Mouse (Mus musculus): ENCODE data around the gene Shoc2. TPM values are rescaled to one million over a fixed set of nuclear protein-coding genes. Genes with fewer than 3 reads are reported as not detected.
"Not testable (repeated sequence)": the region's sequence is repeated elsewhere in the genome, so short reads cannot be mapped to it uniquely, and the experiment has no call there.

Gene Shoc2
- total RNA-seq, 2 experiments from 2014 or later, result 30.1 to 55.2 TPM

DNA sequence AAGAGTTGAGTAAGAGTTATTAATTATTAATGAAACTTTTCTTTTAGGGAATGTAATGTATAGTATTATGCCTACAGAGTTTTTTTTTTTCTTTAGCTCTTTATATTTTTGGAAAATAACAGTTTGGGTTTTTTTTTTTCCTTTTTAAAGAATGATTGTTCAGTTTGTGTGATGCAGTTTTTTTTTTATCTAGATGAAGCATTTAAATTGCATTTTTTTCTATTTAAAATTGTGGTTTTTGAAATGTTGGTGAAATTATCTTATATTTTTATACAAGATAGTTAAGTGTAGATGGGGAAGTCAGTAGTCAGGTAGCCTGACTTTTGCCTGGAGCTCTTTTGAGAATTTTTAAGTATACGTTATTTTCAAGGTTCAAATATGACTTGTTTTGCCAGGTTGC is 17.4 kb upstream of the Shoc2 start:
- no peak for ATAC-seq (replicated peaks; ENCODE audit: poor library complexity, severe bottlenecking)

DNA sequence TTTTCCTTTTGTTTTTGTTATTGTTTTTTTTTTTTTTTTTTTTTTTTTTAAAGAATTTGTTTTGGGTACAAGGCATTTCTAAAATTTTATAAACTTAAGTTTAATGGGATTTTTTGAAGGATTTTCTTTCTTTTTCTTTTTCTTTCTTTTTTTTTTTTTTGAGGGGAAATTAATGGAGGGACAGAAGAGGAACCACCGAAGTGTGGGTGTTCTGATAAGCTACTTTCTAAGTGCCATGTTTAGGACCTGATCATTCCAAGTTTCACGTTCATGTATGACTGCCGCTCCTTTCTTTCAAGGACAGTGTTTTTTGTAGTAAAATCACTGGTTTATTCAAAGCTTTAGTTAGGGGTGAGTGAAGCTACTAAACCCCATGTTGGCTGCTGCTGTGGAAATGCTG is 14.9 kb upstream of the Shoc2 start:
- ATAC-seq (replicated peaks; ENCODE audit: poor library complexity, severe bottlenecking), result no peak

GRCm38 (mm10) chr19:53933050-53933449 is 11.1 kb upstream of the Shoc2 start:
- ATAC-seq (replicated peaks; ENCODE audit: poor library complexity, severe bottlenecking), result peak; percentile 69

GRCm38 (mm10) chr19:53934046-53934445 is 10.1 kb upstream of the Shoc2 start:
- ATAC-seq (replicated peaks; ENCODE audit: poor library complexity, severe bottlenecking), result 0 out of 2 replicates have a peak, but pooled peaks have one; percentile 16

DNA sequence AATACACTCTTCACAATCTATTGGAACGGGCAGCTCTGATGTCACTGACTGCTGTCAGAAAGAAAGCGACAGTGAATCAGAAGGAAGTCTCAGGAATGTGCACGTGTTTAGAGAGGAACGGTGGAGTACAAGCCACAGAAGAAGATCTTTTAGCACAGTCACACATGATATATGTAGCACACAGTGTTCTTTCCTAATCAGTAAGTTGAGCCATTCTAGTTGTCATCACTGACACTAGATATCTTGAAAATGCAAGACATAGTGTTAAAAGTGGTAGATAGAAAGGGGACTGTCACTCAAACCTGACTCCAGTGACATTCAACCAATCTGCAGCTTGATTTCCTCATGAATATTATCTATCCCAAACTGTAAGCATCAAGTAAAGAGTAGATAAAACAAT is 4.6 kb upstream of the Shoc2 start:
- ATAC-seq (replicated peaks; ENCODE audit: poor library complexity, severe bottlenecking), result no peak

DNA sequence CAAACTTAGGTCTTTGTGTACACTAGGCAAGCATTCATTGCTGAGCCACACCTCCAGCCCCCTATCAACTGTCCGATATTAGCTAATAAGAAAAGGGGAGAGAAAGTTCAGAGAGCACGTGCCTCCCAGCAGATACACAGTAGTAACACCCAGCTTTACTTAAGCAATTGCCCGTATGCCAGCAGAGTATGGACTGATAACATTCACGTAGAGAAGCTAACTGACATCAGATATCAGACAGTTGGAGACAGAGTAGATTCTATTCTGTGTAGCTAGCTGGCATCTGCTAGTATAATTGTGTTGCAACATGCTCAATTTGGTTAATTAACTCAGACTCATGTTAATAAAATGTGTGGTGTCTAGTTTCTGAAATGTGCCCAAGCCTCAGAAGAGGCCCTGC is 3.0 kb upstream of the Shoc2 start:
- no peak for ATAC-seq (replicated peaks; ENCODE audit: poor library complexity, severe bottlenecking)

GRCm38 (mm10) chr19:53942342-53942741 is 1.8 kb upstream of the Shoc2 start:
- ATAC-seq (replicated peaks; ENCODE audit: poor library complexity, severe bottlenecking), result no peak

DNA sequence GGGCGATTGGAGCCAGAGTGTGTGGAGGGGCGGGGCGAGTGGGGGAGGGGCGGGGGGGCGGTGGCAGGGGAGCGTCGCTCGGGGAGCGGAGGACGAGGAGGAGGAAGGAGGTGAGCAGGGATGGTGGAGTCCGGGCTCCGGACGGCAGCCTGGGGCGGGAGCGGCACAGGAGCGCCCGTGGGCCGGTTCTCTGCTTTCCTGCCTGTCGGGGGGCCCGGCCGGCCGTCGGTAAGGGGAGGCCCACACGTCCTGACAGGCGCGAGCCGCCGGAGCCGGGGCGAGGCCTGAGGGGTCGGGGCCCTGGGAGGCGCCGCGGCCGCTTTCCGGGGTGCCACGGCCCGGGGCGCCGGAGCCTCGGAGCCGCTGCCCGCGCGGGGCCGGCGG is 672 bp downstream of the Shoc2 start:
- ATAC-seq (replicated peaks; ENCODE audit: poor library complexity, severe bottlenecking), result no peak

DNA sequence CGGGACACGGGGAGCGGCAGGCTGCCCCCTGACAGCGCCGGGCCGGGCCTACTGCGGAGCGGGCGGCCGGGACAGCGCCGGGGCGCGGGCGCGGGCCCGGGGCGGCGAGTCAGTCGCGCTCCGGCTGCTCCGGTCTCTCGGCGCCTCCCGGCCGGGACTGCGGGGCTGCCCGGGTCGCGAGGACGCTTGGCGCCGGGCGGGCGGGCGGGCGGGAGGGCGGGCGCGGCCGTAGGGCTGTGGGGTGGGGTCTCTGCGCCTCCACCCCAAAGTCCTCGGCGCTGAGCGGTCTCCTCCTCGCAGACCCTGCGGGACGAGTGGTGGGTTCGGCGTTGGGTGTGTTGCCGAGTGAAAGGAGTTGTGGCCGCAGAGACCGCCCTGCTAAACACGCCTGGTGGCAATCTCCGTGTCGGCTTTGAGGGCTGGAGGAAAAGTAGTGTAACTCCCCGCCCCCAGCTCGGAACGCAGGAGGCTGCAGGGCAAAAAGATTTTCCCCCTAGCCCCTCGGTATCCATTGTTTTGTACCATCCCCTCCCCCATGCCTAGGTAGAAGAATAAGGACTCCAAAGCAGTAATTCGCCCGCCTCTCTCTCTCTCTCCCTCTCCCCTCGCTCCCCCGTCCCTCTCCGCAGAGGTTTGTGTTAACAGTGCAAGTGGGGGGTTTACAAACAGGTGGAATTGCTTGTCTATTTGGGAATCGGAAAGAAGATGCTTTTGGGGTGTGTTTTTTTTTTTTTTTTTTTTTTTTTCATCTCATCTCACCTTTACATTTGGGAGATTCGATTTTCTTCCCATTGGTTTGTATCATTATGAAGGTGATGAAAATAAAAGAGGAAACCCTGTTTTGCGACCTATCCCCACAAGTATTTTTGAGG is 1.3 kb downstream of the Shoc2 start:
- ATAC-seq (replicated peaks; ENCODE audit: poor library complexity, severe bottlenecking), result peak; percentile 3; the same call in 1 of the 2 replicates

DNA sequence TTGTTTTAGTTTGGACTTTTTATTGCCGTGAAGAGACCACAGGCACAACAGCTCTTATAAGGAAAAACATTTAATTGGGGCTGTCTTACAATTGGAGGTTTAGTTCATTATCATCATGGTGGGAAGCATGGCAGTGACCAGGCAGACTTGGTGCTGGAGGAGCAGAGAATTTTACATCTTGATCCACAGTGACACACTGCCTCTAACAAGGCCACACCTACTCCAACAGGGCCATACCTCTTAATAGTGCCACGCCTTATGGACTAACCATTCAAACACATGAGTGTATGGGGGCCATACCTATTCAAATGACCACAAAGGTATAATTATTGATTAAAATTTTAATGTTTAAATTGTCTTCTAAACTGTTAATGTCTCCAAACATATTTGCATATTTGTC is 13.4 kb downstream of the Shoc2 start:
- no peak for ATAC-seq (replicated peaks; ENCODE audit: poor library complexity, severe bottlenecking)

DNA sequence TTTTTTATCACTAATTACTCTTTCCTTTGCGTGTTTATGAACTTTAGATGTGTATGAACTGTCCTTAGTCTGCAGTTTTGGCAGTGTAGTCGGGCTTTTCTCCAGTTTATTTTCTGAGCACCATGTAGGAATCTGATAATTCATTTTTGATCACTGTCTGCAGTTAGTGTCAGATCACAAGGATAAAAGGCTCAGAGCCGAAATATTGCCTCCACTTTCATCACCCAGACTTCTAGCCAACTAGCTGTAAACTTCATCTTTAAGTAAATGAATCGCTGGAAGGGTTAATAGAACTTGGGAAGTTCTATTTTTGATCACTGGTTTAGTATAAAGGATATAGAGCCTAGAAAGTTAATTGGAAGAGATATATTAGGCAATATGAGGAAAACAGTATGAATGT is 18.4 kb downstream of the Shoc2 start:
- no peak for ATAC-seq (replicated peaks; ENCODE audit: poor library complexity, severe bottlenecking)

DNA sequence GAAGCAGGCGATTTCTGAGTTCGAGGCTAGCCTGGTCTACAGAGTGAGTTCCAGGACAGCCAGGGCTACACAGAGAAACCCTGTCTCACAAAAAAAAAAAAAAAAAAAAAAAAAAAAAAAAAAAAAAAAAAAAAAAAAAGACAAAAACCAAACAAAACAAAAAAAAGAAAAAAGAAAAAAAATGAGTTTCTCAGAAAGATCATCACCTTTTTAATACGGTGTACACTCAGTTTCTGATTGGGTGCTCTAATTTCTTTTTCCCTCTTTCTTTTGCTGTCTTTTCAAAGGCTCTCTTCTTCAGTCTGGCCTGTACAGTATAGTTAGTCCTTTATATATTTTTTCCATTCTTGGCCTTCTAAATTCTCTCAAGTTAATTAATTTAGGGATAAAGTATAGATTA is 20.2 kb downstream of the Shoc2 start:
- ATAC-seq (replicated peaks; ENCODE audit: poor library complexity, severe bottlenecking), result not testable (repeated sequence)

DNA sequence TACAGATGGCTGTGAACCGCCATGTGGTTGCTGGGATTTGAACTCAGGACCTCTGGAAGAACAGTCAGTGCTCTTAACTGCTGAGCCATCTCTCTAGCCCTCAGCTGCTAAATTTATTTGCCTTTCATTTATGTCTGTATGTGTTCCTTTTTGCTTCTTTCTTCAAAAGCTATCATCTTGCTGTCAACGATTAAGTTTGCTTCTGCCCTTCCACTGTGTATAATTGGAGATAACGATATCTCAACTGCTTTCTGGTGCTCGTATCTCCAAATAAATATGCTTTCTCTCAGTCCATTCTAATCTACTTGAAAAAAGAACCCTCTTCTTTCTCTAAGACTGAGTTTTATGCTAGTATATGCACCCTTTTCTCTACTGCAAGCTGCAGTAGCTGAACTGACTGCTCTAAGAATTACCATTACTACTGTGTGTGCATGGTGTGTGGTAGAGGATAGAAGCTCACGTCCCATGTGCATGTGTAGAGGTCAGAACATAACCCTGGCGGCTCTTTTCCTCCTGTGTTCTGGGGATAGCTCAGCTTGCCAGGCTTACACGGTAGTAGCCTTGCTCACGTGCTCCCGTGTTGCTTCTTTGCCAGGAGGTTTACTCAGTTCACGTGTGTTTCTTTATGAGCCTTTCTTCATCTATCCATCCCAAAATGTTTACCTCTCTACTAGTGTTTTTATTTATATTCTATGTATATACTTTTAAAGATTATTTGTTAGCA is 21.0 kb downstream of the Shoc2 start:
- no peak for ATAC-seq (replicated peaks; ENCODE audit: poor library complexity, severe bottlenecking)

- no peak for ATAC-seq (replicated peaks; ENCODE audit: poor library complexity, severe bottlenecking)
Measured at GRCm38 (mm10) chr19:53969226-53969625, 25.1 kb downstream of the Shoc2 start.

- ATAC-seq (replicated peaks; ENCODE audit: poor library complexity, severe bottlenecking), result no peak
Measured at GRCm38 (mm10) chr19:53971938-53972337, 27.8 kb downstream of the Shoc2 start.

- ATAC-seq (replicated peaks; ENCODE audit: poor library complexity, severe bottlenecking), result no peak
Measured at GRCm38 (mm10) chr19:53973656-53974055, 29.6 kb downstream of the Shoc2 start.

GRCm38 (mm10) chr19:53982041-53982440 is 37.9 kb downstream of the Shoc2 start:
- ATAC-seq (replicated peaks; ENCODE audit: poor library complexity, severe bottlenecking), result no peak

DNA sequence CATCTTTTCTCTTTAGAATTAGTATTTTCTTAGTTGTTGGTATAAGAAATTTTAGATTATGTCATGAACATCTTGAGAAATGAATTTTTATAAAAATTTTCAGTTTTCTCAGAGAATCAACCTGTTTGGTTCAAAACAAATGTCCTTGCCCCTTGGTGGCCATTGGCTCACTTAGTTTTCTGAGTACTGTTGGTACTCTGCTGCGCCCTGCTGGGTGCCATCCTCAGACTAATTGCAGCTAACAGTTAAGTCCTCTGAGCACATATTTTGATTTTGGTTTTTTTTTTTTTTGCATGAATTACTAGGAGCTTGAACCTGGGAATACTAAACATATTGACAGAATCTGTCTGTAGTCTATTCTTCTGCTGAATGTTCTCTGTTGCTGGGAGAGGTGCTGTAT is 39.2 kb downstream of the Shoc2 start:
- ATAC-seq (replicated peaks; ENCODE audit: poor library complexity, severe bottlenecking), result no peak

DNA sequence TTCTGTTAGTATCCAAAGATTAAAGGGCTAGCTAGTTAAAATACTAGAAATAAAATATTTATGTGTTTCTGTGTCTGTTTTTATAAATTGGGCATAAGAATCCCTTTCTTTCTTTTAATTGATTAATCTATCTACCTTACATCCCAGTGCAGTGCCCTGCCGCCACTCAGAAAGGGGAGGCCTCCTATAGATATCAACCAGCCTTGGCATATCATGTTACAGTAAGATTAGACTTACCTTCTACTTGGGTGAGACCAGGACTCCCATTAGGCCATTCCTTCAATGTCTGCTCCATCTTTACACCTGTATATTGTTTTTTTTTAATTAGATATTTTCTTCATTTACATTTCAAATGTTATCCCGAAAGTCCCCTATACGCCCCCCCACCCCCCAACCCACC is 40.5 kb downstream of the Shoc2 start:
- ATAC-seq (replicated peaks; ENCODE audit: poor library complexity, severe bottlenecking), result no peak

DNA sequence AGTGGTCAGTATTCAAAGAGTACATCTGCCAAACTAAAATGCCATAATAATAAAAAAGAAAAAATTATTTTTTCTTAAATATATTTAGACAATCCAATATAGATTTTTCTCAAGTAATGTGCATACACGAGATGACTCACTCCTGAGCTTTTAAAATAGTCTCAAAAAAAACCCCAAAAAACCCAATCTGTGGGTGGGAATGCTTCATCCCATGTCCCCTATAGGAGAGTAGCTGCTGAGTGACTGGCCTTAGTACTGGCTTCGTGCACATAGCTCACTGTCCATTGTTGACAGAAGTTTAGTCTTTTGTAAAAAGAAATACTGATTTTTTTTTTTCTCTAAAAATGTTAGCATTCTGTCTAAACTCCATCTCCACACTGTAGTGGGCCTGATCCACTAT is 46.4 kb downstream of the Shoc2 start:
- ATAC-seq (replicated peaks; ENCODE audit: poor library complexity, severe bottlenecking), result no peak

DNA sequence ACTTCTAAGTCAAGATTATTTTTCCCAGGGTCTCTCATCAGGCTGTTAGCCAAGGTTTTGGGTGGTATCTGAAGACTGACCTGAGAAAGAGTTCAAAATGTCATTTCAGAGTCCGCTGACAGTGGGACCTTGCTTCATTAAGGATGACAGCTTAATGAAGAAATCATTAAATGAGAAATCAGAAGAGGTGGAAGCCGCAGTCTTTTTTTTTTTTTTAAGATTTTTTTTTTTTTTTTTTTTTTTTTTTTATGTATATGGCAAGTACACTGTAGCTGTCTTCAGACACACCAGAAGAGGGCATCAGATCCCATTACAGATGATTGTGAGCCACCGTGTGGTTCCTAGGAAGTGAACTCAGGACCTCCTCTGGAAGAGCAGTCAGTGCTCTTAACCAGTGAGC is 49.8 kb downstream of the Shoc2 start:
- ATAC-seq (replicated peaks; ENCODE audit: poor library complexity, severe bottlenecking), result no peak

DNA sequence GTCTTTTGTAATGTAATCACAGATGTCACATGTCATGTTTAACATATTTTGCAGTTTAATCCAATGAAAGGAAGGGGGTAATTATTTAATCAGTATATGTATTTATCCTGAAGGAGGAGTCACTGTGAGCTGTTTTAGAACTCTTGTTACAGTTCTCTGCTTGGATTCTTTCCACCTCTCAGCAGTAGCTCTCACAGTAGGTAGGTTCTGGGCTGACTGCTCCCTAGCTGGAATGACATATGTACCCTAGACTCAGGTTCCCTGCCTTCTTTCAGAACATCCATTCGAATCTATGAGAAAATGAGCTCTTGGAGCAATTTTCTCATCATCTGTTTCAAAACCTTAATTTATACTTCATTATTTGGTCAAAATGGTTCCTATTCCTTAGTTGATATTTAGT is 50.2 kb downstream of the Shoc2 start:
- ATAC-seq (replicated peaks; ENCODE audit: poor library complexity, severe bottlenecking), result no peak

All from granulocyte monocyte progenitor cell, adult 5-6 weeks (primary cell).